Mouse (Mus musculus) small intestine, adult 2 months (tissue): ENCODE results near the gene Rnaseh2a.

Experiments
- CTCF ChIP-seq: fragments of 200-500 bp; IDR thresholded peaks from 2 replicates; pipeline ENCODE4 v1.5.1; 2012; ENCODE audit warnings: low read depth, mild to moderate bottlenecking, control low read depth, inconsistent platforms, low read length, moderate library complexity, mixed read lengths; ENCODE audit not compliant: insufficient replicate concordance, insufficient read length; ENCODE audit errors: extremely low read depth
- POLR2A ChIP-seq: fragments of 200-500 bp; IDR thresholded peaks from 2 replicates; pipeline ENCODE4 v1.6.1; 2012; ENCODE audit warnings: low read depth, mild to moderate bottlenecking, control low read depth, inconsistent platforms, low read length, moderate library complexity

DNA sequence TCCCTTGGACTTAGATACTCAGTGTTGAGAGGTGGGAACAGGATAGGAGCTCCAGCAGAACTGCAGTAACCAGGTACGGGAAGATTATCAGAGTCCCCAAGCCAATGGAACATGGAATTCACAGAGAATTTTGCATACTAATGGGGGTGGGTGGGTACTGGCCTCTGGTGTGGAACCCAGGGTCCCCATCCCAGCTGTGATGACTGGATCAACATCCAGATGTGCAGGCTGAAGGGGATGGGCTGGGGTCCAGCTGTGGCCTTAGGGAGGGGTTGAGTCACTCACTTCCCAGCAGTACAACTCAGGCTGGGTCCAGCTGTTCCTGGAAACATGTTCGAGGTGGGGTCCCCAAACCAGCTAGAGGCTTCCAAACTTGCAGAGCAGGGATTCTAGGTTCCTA, 18.3 kb upstream of the Rnaseh2a start:
- TF ChIP-seq CTCF (no peak), POLR2A (no peak)
